Mouse (Mus musculus): ENCODE measurements around the gene Dexi. TPM values are rescaled to one million over a fixed set of nuclear protein-coding genes. Genes with fewer than 3 reads are reported as not detected.

Dexi gene
- polyA plus RNA-seq, 1 experiment from 2014 or later: 32.2 TPM

DNA sequence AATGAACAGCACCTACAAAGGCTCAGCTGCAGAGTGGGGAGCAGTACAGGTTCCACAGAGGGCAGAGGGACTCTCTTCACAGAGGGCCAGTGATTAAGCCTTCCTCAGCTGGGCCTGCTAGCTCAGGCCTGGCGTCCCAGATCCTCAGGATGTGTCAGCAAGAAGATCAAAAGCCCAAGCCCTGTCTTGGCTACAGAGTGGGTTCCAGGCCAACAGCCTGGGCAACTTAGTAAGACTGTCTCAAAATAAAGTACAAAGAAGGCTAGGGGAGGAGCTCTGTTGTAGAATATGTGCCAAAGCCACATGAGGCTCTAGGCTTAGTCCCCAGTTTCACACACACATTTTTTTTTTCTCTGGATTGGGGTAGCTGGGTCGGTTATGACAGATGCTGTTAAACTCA, 32.1 kb upstream of the Dexi start:
- H3K9ac ChIP-seq: no peak overlapping the region
- no peak overlapping the region for H3K4me2 ChIP-seq
- H3K27ac ChIP-seq (ENCODE audit: low read depth): no peak overlapping the region
- no peak for DNase-seq
- no peaks in the 10 kb centered on the region for H3K27me3 ChIP-seq (ENCODE audit: insufficient read depth, low read length)
- no peak for TF ChIP-seq CTCF (IDR thresholded peaks at IDR 0.05; ENCODE audit: low read depth)
- H3K4me1 ChIP-seq (ENCODE audit: insufficient read depth): no peaks in the 10 kb centered on the region
- H3K4me3 ChIP-seq (ENCODE audit: low read depth, low read length): no peak overlapping the region
- WGBS: 67% methylated on average over 2 of the region's 2 CpGs
- ATAC-seq (ENCODE audit: insufficient read depth): no peak
- peaks cover 46% of the 10 kb centered on the region for H3K36me3 ChIP-seq (ENCODE audit: insufficient read depth)
- no peaks in the 10 kb centered on the region for H3K9me3 ChIP-seq (ENCODE audit: low read depth, low read length)

DNA sequence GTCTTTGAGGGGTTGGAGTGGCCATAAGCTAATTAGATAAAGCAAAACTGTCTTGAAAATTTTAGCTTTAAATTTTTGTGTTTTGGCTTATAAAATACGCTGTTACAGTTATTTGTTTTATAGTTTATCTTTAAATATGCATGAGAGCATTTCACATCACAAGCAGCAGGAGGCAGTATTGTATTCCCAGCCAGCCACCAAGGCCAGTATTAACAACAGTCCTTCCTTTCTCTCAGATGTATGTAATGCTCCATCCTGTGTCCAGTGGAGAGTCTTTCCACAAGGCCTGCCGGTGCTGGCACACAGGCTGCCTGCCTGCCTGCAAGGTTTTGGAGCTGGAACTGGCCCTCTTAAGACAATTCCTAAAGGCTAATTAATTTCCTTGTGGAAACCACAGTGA, 29.0 kb upstream of the Dexi start:
- H3K4me3 ChIP-seq (ENCODE audit: low read depth, low read length): no peak overlapping the region
- peak; percentile 70 for DNase-seq
- no peak overlapping the region for H3K4me2 ChIP-seq
- H3K9ac ChIP-seq: no peak overlapping the region
- 34% methylated on average over 2 of the region's 2 CpGs for WGBS
- TF ChIP-seq CTCF (IDR thresholded peaks at IDR 0.05; ENCODE audit: low read depth): peak; percentile 75
- H3K27ac ChIP-seq (ENCODE audit: low read depth): no peak overlapping the region
- H3K4me1 ChIP-seq (ENCODE audit: insufficient read depth): no peaks in the 10 kb centered on the region
- H3K36me3 ChIP-seq (ENCODE audit: insufficient read depth): peaks cover 34% of the 10 kb centered on the region
- 0 out of 2 replicates have a peak, but pooled peaks have one; percentile 38 for ATAC-seq (ENCODE audit: insufficient read depth)
- no peaks in the 10 kb centered on the region for H3K27me3 ChIP-seq (ENCODE audit: insufficient read depth, low read length)
- H3K9me3 ChIP-seq (ENCODE audit: low read depth, low read length): no peaks in the 10 kb centered on the region

DNA sequence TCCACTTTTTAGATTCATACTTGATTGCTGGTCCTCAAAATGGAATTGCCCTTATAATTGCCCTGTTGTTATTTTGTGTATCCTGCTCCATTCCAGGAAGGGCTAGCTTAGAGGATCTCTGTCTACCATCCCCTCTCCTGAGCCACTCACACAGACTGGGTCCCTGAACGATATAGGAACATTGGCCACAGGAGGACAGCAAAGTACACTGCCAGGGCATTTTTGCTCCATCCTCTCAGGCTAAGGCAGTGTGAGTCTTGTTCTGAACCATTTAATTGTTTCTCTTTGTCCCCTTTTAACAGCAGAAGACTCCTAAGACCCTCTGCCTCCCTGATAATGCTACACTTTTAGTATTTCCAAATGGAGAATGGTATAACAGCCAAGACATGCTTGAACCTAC, 27.9 kb upstream of the Dexi start:
- Histone ChIP-seq H3K27ac (ENCODE audit: low read depth) (no peak overlapping the region), H3K9ac (no peak overlapping the region), H3K4me2 (no peak overlapping the region), H3K9me3 (ENCODE audit: low read depth, low read length) (no peaks in the 10 kb centered on the region), H3K4me3 (ENCODE audit: low read depth, low read length) (no peak overlapping the region), H3K36me3 (ENCODE audit: insufficient read depth) (peaks cover 28% of the 10 kb centered on the region; the same call in 1 of the 2 replicates), H3K4me1 (ENCODE audit: insufficient read depth) (no peaks in the 10 kb centered on the region), H3K27me3 (ENCODE audit: insufficient read depth, low read length) (no peaks in the 10 kb centered on the region)
- ATAC-seq (ENCODE audit: insufficient read depth) (no peak), DNase-seq (no peak)
- 52% methylated on average over 1 of the region's 1 CpGs for WGBS
- TF ChIP-seq CTCF (IDR thresholded peaks at IDR 0.05; ENCODE audit: low read depth): 0 out of 2 replicates have a peak, but pooled peaks have one; percentile 16

DNA sequence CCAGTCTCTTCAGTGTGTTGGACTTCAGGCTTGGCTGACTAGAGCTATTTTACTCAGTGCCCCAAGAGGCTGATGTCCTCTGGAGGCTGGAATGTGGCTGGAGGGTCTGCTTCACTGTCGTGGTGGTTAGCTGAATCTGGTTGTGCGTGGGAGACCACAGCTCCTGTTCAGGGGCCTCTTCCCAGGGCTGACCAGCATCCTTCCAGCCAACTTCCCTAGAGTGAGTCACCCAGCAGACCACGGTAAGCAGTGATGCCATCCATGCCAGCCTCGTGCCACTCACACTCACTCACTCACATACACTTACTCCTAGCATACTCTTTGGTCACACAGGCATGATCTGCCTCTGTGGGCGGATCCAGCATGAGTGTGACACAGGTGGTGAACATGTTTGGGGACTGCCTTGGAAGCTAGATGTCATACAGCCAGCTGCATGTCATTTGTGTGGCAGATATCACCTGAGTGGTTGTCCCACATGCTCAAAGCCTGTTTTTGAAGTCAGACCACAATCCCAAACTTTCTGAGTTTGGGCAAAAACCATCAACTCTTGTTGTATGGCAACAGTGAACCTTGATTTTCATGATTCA, 27.0 kb upstream of the Dexi start:
- ATAC-seq (ENCODE audit: insufficient read depth) (no peak), DNase-seq (no peak)
- peaks cover 26% of the 10 kb centered on the region; the same call in 1 of the 2 replicates for H3K36me3 ChIP-seq (ENCODE audit: insufficient read depth)
- TF ChIP-seq CTCF (IDR thresholded peaks at IDR 0.05; ENCODE audit: low read depth): no peak
- no peaks in the 10 kb centered on the region for H3K9me3 ChIP-seq (ENCODE audit: low read depth, low read length)
- H3K4me1 ChIP-seq (ENCODE audit: insufficient read depth): no peaks in the 10 kb centered on the region
- no peak overlapping the region for H3K4me3 ChIP-seq (ENCODE audit: low read depth, low read length)
- no peak overlapping the region for H3K4me2 ChIP-seq
- H3K9ac ChIP-seq: no peak overlapping the region
- 75% methylated on average over 5 of the region's 5 CpGs for WGBS
- no peak overlapping the region for H3K27ac ChIP-seq (ENCODE audit: low read depth)
- no peaks in the 10 kb centered on the region for H3K27me3 ChIP-seq (ENCODE audit: insufficient read depth, low read length)

DNA sequence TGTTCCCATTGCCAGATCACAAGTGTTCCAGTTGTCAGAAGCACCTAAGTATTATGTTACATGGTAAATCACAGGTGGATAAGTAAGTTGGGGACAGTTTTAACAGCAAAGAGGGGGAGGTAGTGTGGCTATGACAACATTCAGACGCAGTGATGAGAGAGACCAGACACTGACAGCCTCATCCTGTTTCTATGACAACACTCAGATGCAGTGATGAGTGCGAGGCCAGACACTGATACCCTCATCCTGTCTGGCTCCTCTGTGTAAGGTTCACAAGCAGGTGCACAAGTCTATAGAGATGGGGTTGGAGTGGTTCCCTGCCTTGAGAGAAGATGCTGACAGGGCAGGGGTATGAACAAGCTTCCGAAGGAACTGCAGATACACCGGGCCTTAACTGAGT, 24.3 kb upstream of the Dexi start:
- Histone ChIP-seq H3K9me3 (ENCODE audit: low read depth, low read length) (no peaks in the 10 kb centered on the region), H3K27ac (ENCODE audit: low read depth) (no peak overlapping the region), H3K4me2 (no peak overlapping the region), H3K4me1 (ENCODE audit: insufficient read depth) (no peaks in the 10 kb centered on the region), H3K4me3 (ENCODE audit: low read depth, low read length) (no peak overlapping the region), H3K36me3 (ENCODE audit: insufficient read depth) (peaks cover 17% of the 10 kb centered on the region; the same call in 1 of the 2 replicates), H3K9ac (no peak overlapping the region), H3K27me3 (ENCODE audit: insufficient read depth, low read length) (no peaks in the 10 kb centered on the region)
- no peak for DNase-seq
- no peak for ATAC-seq (ENCODE audit: insufficient read depth)
- 92% methylated on average over 4 of the region's 4 CpGs for WGBS
- TF ChIP-seq CTCF (IDR thresholded peaks at IDR 0.05; ENCODE audit: low read depth): no peak

DNA sequence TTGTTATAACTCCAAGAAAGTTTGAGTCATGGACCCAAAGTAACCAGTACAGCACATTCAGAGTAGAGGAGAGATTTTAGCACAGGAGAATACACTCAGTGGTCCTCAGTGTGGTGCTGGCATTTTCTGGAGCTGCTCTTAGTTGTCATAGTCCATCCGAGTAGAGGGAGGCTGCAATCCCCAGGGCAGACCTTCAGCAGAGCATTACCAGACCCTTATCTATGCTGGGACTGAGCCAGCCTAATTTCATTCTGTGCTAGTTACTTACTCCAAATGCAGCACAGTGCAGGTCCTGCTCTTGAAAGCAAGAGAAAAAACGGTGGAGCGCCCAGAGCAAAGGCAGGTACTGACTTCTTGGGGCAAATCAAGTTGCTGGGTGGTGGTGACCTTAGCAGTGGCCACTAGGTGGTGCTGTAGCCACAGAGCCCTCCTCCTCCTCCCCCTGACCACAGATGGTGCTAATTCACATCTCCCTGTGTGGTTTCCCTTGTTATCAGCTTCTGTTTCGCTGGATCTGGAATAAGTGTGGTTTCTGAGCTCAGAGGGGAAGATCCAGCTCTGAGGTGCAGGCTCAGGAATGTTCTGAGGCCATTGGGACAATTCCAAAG, 22.5 kb upstream of the Dexi start:
- WGBS: 35% methylated on average over 4 of the region's 4 CpGs
- Histone ChIP-seq H3K4me2 (no peak overlapping the region), H3K36me3 (ENCODE audit: insufficient read depth) (peaks cover 23% of the 10 kb centered on the region; the same call in 1 of the 2 replicates), H3K9me3 (ENCODE audit: low read depth, low read length) (no peaks in the 10 kb centered on the region), H3K27me3 (ENCODE audit: insufficient read depth, low read length) (no peaks in the 10 kb centered on the region), H3K4me3 (ENCODE audit: low read depth, low read length) (no peak overlapping the region), H3K9ac (no peak overlapping the region), H3K27ac (ENCODE audit: low read depth) (no peak overlapping the region), H3K4me1 (ENCODE audit: insufficient read depth) (no peaks in the 10 kb centered on the region)
- ATAC-seq (ENCODE audit: insufficient read depth) (peak; percentile 75), DNase-seq (peak; percentile 87)
- peak; percentile 95 for TF ChIP-seq CTCF (IDR thresholded peaks at IDR 0.05; ENCODE audit: low read depth)

DNA sequence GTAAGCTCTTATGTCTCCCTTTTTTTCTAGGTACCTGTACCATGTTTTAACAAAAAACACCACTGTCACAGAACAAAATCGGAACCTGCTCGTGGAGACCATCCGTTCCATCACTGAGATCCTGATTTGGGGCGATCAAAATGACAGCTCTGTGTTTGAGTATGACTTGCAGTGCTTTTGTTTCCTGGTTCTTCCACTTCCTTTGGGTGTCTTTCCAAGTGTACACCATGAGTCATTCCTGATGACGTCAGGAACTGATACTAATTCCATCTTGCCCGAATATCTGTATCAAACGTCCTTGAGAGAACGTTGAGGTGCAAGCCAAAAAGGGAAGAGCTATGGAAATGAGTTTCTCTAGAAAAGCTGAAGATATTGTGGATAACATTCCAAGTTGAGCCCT, 17.1 kb upstream of the Dexi start:
- H3K36me3 ChIP-seq (ENCODE audit: insufficient read depth): 0 out of 2 replicates have a peak, but pooled peaks cover 14% of the 10 kb centered on the region
- ATAC-seq (ENCODE audit: insufficient read depth) (no peak), DNase-seq (no peak)
- H3K9me3 ChIP-seq (ENCODE audit: low read depth, low read length): no peaks in the 10 kb centered on the region
- no peak overlapping the region for H3K4me2 ChIP-seq
- H3K4me3 ChIP-seq (ENCODE audit: low read depth, low read length): no peak overlapping the region
- no peaks in the 10 kb centered on the region for H3K27me3 ChIP-seq (ENCODE audit: insufficient read depth, low read length)
- no peak overlapping the region for H3K9ac ChIP-seq
- no peaks in the 10 kb centered on the region for H3K4me1 ChIP-seq (ENCODE audit: insufficient read depth)
- WGBS: 87% methylated on average over 8 of the region's 8 CpGs
- no peak overlapping the region for H3K27ac ChIP-seq (ENCODE audit: low read depth)
- TF ChIP-seq CTCF (IDR thresholded peaks at IDR 0.05; ENCODE audit: low read depth): no peak

Measured in lung, embryonic 14.5 days (tissue).